Mouse (Mus musculus) bone marrow macrophage, adult 2 months (primary cell): ENCODE measurements around the gene Tln2.

Source experiments
- CTCF ChIP-seq: IDR thresholded peaks from 2 replicates; pipeline ENCODE4 v1.5.1; 2012; ENCODE audit warnings: low read depth, mild to moderate bottlenecking, low read length, moderate library complexity
- POLR2A ChIP-seq: IDR thresholded peaks from 2 replicates; pipeline ENCODE4 v1.6.1; 2012; ENCODE audit warnings: mild to moderate bottlenecking, low read depth, low read length, borderline replicate concordance

DNA sequence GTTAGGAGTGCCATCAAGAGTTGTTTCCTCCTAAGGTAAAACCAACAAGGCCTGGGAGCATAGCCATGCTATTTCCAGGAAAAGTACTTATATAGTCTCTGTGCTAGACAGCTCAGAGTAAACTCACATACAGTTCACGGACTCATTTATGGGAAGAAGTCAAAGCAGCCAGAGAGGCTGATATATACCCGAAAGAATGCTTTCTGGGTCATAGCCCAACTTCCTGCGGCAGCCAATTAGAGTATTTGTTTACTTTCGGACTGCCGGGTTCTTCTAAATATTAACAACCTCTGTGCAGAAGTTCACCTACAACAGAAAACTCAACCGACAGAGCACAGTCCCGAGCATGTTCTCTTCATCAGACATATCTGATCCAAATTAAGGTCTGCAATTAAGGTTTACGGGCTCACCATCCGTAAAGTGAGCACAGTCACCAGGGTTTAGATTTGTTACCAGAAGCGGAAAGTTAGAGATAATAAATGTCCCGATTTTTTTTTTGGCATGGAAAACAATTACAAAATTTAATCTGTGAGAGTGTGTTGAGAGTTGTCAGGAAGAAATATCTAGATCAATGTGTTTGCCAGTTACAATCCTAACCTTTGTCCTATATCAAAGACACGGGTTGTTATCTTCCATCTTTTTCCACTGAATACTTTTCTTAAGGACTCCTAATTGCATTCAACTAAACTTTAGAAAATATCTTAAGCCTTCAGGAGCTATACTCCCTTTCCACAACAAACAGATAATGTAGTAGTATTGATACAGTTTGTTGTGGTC is 323.9 kb downstream of the Tln2 start:
- no peak for TF ChIP-seq POLR2A
- TF ChIP-seq CTCF, result no peak
